In the genomic region with DNA sequence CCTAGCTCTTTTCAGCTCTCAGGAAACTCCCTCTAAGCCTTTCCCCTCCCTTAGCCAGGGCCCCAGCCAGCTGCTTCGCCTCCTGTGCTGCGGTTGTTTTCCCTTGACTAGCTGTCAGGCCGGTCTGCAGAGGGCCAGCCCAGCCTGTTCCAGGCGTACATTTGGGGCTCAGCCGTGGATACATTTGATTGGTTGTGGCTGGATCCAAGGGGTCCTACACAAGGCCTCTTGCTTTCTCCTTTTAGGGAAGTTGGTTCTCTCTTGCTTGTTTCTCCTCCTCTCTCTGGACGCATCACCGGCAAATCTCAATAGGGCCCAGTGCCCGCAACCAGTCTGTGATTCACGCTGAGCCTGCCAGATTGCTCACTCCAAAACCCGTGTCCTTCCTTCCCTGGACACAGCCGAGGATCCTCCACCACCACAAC, we compare ENCODE assay signal across 8 mouse cellular contexts. TPM values are rescaled to one million over a fixed set of nuclear protein-coding genes. Genes with fewer than 3 reads are reported as not detected.
DNase-seq lines count a peak whose midpoint lies in the region; ATAC-seq and TF ChIP-seq lines count a peak whose summit lies in the region.

No protein-coding gene starts in this region.

- H3K79me2 ChIP-seq in myocyte (ENCODE audit: control insufficient read depth, insufficient read depth): peaks cover 55% of the 10 kb centered on the region

- WGBS in forebrain, embryonic 11.5 days: 12% methylated on average over 11 of the region's 11 CpGs

- H3K9ac ChIP-seq in forebrain, embryonic 11.5 days (ENCODE audit: low read length): peak overlapping the region; percentile 5; the same call in 1 of the 2 replicates

- intact Hi-C loops in heart, postnatal 10 days (cut with DNase I): loop anchor here (2.0 kb wide), 2 partner anchors 67 to 211 kb away; partner anchors contain the start of gene Tead1

- H3K27ac ChIP-seq in forebrain, embryonic 11.5 days (ENCODE audit: low read depth, low read length): peak overlapping the region; percentile 33

- TF ChIP-seq POLR2A in myocyte (IDR thresholded peaks at IDR 0.05; ENCODE audit: insufficient read length, low read depth): peak; percentile 40

- no peaks in the 10 kb centered on the region for H3K27me3 ChIP-seq in forebrain, embryonic 11.5 days (ENCODE audit: control insufficient read depth, insufficient read depth, low read length)
- no peaks in the 10 kb centered on the region for H3K27me3 ChIP-seq in myocyte (ENCODE audit: control insufficient read depth, insufficient read depth, insufficient read length)

- no peak overlapping the region; the same call in 1 of the 2 replicates for H3K4me2 ChIP-seq in forebrain, embryonic 11.5 days (ENCODE audit: low read depth, low read length, severe bottlenecking)
- peak overlapping the region; percentile 87 for H3K4me2 ChIP-seq in myocyte (ENCODE audit: low read depth)

- H3K36me3 ChIP-seq in forebrain, embryonic 11.5 days (ENCODE audit: control insufficient read depth, insufficient read depth, low read length): no peaks in the 10 kb centered on the region
- H3K36me3 ChIP-seq in myocyte (ENCODE audit: control insufficient read depth, insufficient read depth): no peaks in the 10 kb centered on the region

- H3K4me3 ChIP-seq in forebrain, embryonic 11.5 days (ENCODE audit: low read depth, low read length): no peak overlapping the region
- peak overlapping the region; percentile 1 for H3K4me3 ChIP-seq in myocyte

- peaks cover 12% of the 10 kb centered on the region for H3K4me1 ChIP-seq in forebrain, embryonic 11.5 days (replicated peaks; ENCODE audit: control insufficient read depth, insufficient read depth, low read length)

- H3K9me3 ChIP-seq in forebrain, embryonic 11.5 days (ENCODE audit: control insufficient read depth, low read length): no peaks in the 10 kb centered on the region

- DNase-seq in adrenal gland, postnatal 10 days: peak; percentile 50
- no peak for DNase-seq in adrenal gland, postnatal 4 days (ENCODE audit: low spot score in 2 of 2)
- DNase-seq in forebrain, embryonic 11.5 days (ENCODE audit: low spot score): peak; percentile 78
- peak; percentile 79 to 83 for DNase-seq in heart, postnatal 10 days
- peak; percentile 84 to 90 for DNase-seq in kidney, postnatal 4 days
- DNase-seq in urinary bladder, postnatal 4 days (ENCODE audit: low spot score in 2 of 2): peak; percentile 85 to 87
- DNase-seq in layer of hippocampus, adult 18-20 months (ENCODE audit: low spot score in 2 of 2): no peak

- ATAC-seq in forebrain, embryonic 11.5 days (replicated peaks; ENCODE audit: low FRiP score): peak; percentile 70

- no peak overlapping the region for H3ac ChIP-seq in myocyte (ENCODE audit: control insufficient read depth, insufficient read length)

TF ChIP-seq in myocyte, 11 proteins besides CTCF, POLR2A, EP300 and RAD21:
- TF ChIP-seq CEBPB (IDR thresholded peaks at IDR 0.05; ENCODE audit: insufficient read depth, poor library complexity, severe bottlenecking) (no peak), MYOD1 (IDR thresholded peaks at IDR 0.05; ENCODE audit: control insufficient read depth in 1 of 3, insufficient read length in 2 of 3, low read depth in 2 of 3) (peak in 2 of 3 experiments; percentile 82), MYOG (IDR thresholded peaks at IDR 0.05; ENCODE audit: control insufficient read depth in 1 of 3, insufficient read depth in 1 of 3, insufficient read length in 2 of 3, low read depth in 2 of 3) (peak; percentile 77 to 91 (median 80)), SRF (IDR thresholded peaks at IDR 0.05; ENCODE audit: control insufficient read depth, insufficient read length, low read depth) (peak; percentile 92)

RNA-seq across cellular contexts. Expression of gene Parva, which starts 40.4 kb away (rescaled TPM):
- 100 to 1,000 TPM in 1 of 2 experiments, 10 to 100 TPM in 1; 84.3 to 105 TPM for total RNA-seq in adrenal gland, postnatal 10 days (2021)
- total RNA-seq in adrenal gland, postnatal 4 days (2021): 100 to 1,000 TPM; 106 to 136 TPM
- 63.6 and 64.5 TPM in 2 replicates for polyA plus RNA-seq in forebrain, embryonic 11.5 days (2014; fragmentation: Nextera tagmentation; extraction: Ambion mirVana)
- 10 to 100 TPM; 88.1 to 92.3 TPM for total RNA-seq in heart, postnatal 10 days (2021)
- polyA plus RNA-seq in myocyte (2012; fragmentation: generic; extraction: Trizol): 78.3 TPM
- 10 to 100 TPM; 47.0 to 49.7 TPM for total RNA-seq in layer of hippocampus, adult 18-20 months (2021)

Comparison
In these comparisons a context has a peak if more than half of its experiments do, and no peak if none do; other contexts are left out.
1. DNase-seq: peak in adrenal gland, postnatal 10 days (single experiment), forebrain, embryonic 11.5 days (single experiment), heart, postnatal 10 days (2 of 2), kidney, postnatal 4 days (2 of 2) and urinary bladder, postnatal 4 days (2 of 2); none in adrenal gland, postnatal 4 days (0 of 2) and layer of hippocampus, adult 18-20 months (0 of 2).